Mouse (Mus musculus): ENCODE measurements around the gene Pcbp3. TPM values are rescaled to one million over a fixed set of nuclear protein-coding genes. Genes with fewer than 3 reads are reported as not detected.
"Not testable (repeated sequence)": the region's sequence is repeated elsewhere in the genome, so short reads cannot be mapped to it uniquely, and the experiment has no call there.

Pcbp3 gene
- polyA plus RNA-seq, 1 experiment from 2014 or later, result 45.2 TPM

DNA sequence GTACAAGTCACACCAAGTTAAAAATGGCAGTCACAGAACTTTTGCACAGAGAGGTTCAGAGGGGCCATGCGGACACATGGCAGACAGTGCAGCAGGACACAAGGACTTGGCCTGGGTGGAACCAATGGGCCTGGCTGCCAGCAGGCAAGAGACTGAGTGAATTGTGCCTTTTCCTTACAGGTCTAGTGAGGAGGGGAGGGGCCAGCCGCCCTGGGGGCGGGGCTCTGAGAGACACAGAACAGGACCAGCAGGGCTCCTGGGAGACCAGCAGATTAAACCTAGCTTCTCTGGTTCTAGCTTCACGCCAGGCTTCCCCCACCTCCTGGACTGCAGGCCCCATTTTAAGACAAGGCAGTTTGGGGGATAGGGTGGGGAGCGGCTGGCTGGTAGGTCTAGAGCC lies 190.6 kb downstream of the Pcbp3 start:
- WGBS, result 67% methylated on average over 5 of the region's 5 CpGs
- no peaks in the 10 kb centered on the region for H3K4me1 ChIP-seq (replicated peaks; ENCODE audit: control insufficient read depth, insufficient read depth, low read length)
- no peaks in the 10 kb centered on the region for H3K9me3 ChIP-seq (ENCODE audit: control insufficient read depth, low read length)
- no peaks in the 10 kb centered on the region for H3K27me3 ChIP-seq (ENCODE audit: control insufficient read depth, insufficient read depth, low read length)
- no peak overlapping the region for H3K9ac ChIP-seq
- no peaks in the 10 kb centered on the region for H3K36me3 ChIP-seq (replicated peaks; ENCODE audit: control insufficient read depth, insufficient read depth)
- ATAC-seq (ENCODE audit: low FRiP score), result no peak
- DNase-seq (ENCODE audit: low spot score), result no peak
- no peak overlapping the region for H3K4me2 ChIP-seq (replicated peaks)
- no peak overlapping the region for H3K4me3 ChIP-seq (replicated peaks; ENCODE audit: low read length)
- H3K27ac ChIP-seq, result no peak overlapping the region

DNA sequence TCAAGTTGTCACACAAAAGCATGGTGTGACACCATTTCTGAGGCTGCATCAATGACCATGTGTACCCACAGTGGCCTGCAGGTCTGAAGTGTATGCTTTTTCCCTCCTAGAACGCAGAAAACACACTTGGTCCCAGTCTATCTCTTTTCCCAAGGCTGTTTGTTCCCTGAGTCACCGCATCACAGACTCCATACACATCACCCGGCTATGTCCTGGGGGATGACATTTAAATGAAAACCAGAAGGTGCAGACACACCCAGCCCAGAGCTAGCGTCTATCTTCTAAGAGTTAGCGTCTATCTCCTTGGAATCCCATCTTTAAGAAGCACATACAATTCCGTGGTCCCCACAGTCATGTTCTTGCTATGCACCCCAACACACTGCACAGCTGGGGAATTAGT lies 192.1 kb downstream of the Pcbp3 start:
- ATAC-seq (ENCODE audit: low FRiP score) (no peak), DNase-seq (ENCODE audit: low spot score) (no peak)
- Histone ChIP-seq H3K9me3 (ENCODE audit: control insufficient read depth, low read length) (no peaks in the 10 kb centered on the region), H3K27ac (no peak overlapping the region), H3K4me3 (replicated peaks; ENCODE audit: low read length) (no peak overlapping the region), H3K36me3 (replicated peaks; ENCODE audit: control insufficient read depth, insufficient read depth) (no peaks in the 10 kb centered on the region), H3K9ac (no peak overlapping the region), H3K27me3 (ENCODE audit: control insufficient read depth, insufficient read depth, low read length) (no peaks in the 10 kb centered on the region), H3K4me2 (replicated peaks) (no peak overlapping the region), H3K4me1 (replicated peaks; ENCODE audit: control insufficient read depth, insufficient read depth, low read length) (no peaks in the 10 kb centered on the region)
- 91% methylated on average over 6 of the region's 6 CpGs for WGBS

DNA sequence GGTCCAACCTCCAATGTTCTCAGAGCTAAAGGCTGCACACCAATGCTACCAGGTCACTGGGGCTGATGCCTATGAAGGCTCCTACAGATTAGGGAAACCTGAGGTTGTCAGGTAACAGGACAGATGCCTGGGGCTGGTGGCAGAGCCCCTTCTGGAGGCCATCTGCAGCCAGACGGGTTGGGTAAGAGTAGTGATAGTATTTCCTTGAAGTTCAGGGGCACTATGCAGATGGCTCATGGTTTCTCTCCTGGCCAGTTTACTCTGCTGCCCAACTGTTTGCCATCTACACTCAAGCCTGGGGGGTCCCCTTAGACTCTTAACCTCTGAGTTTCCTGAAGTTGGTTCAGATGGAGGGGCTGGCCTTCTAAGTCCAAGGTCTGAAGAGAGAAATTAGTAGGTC lies 195.5 kb downstream of the Pcbp3 start:
- Histone ChIP-seq H3K9ac (no peak overlapping the region), H3K36me3 (replicated peaks; ENCODE audit: control insufficient read depth, insufficient read depth) (0 out of 2 replicates have a peak, but pooled peaks cover 6% of the 10 kb centered on the region), H3K4me3 (replicated peaks; ENCODE audit: low read length) (no peak overlapping the region), H3K9me3 (ENCODE audit: control insufficient read depth, low read length) (no peaks in the 10 kb centered on the region), H3K27ac (no peak overlapping the region), H3K4me2 (replicated peaks) (no peak overlapping the region), H3K4me1 (replicated peaks; ENCODE audit: control insufficient read depth, insufficient read depth, low read length) (no peaks in the 10 kb centered on the region), H3K27me3 (ENCODE audit: control insufficient read depth, insufficient read depth, low read length) (no peaks in the 10 kb centered on the region)
- 93% methylated on average over 1 of the region's 1 CpGs for WGBS
- no peak for ATAC-seq (ENCODE audit: low FRiP score)
- no peak for DNase-seq (ENCODE audit: low spot score)

DNA sequence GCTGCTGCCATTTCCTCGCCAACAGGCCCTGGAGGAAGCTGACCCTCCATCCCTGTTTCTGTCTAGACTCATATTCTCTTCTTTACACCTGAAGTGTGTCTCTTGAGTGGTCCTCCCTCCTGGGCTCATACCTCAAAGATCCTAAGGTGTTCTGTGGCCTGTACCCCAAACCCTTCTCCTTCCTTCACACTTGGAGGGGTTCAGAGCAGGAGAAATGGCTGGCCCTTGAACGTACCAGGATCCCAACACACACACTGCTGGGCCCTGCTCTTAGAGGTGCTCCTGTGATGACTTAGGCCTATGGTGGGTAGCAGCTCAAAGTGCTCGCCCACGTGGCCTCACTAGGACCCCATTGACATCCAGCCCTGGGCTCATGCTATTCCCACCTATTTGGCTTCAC lies 196.8 kb downstream of the Pcbp3 start:
- Histone ChIP-seq H3K27me3 (ENCODE audit: control insufficient read depth, insufficient read depth, low read length) (no peaks in the 10 kb centered on the region), H3K4me3 (replicated peaks; ENCODE audit: low read length) (no peak overlapping the region), H3K4me1 (replicated peaks; ENCODE audit: control insufficient read depth, insufficient read depth, low read length) (no peaks in the 10 kb centered on the region), H3K9me3 (ENCODE audit: control insufficient read depth, low read length) (no peaks in the 10 kb centered on the region), H3K4me2 (replicated peaks) (no peak overlapping the region), H3K9ac (no peak overlapping the region), H3K36me3 (replicated peaks; ENCODE audit: control insufficient read depth, insufficient read depth) (0 out of 2 replicates have a peak, but pooled peaks cover 6% of the 10 kb centered on the region), H3K27ac (no peak overlapping the region)
- no peak for DNase-seq (ENCODE audit: low spot score)
- ATAC-seq (ENCODE audit: low FRiP score), result no peak
- WGBS, result 93% methylated on average over 4 of the region's 4 CpGs

DNA sequence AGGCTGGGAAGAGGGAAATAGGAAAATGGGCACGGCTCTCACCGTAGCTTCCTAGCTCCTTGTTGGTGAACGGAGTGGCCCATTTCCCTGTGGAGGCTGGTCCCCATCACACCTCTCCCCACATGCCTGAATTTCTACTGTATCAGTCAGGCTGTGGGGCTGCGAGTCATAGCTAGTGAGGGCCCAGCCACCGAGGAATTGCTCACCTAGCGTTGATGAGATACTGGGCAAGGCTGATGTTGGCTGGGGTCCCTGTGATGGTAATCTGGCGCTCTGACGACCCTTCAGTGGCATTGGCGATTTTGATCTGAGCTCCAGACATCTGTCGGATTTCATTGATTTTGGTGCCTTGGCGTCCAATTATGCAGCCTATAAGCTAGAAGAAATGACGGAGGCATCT lies 198.7 kb downstream of the Pcbp3 start:
- DNase-seq (ENCODE audit: low spot score) (no peak), ATAC-seq (ENCODE audit: low FRiP score) (no peak)
- Histone ChIP-seq H3K4me3 (replicated peaks; ENCODE audit: low read length) (no peak overlapping the region), H3K27ac (no peak overlapping the region), H3K9me3 (ENCODE audit: control insufficient read depth, low read length) (no peaks in the 10 kb centered on the region), H3K27me3 (ENCODE audit: control insufficient read depth, insufficient read depth, low read length) (no peaks in the 10 kb centered on the region), H3K9ac (no peak overlapping the region), H3K4me1 (replicated peaks; ENCODE audit: control insufficient read depth, insufficient read depth, low read length) (no peaks in the 10 kb centered on the region), H3K36me3 (replicated peaks; ENCODE audit: control insufficient read depth, insufficient read depth) (0 out of 2 replicates have a peak, but pooled peaks cover 6% of the 10 kb centered on the region), H3K4me2 (replicated peaks) (no peak overlapping the region)
- 92% methylated on average over 12 of the region's 12 CpGs for WGBS

DNA sequence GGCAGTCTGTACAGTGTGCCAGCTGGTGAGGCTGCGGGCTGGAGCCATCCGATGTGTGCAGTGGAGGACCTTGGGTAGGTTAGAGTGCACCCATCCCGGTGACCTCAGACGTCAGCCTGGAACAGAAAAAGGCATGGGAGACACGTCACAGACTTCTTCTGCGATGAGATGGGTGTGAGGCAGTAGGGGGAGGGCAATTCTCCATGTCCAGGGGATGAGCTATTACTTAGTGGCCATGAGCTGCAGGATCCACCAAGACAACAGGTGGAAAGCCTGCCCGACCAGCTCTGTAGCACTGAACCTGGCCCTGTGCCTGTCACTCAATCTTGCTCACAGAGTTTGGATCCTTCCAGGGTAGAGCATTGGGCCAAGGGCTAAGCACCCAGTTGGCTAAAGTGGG lies 199.3 kb downstream of the Pcbp3 start:
- no peak overlapping the region for H3K4me2 ChIP-seq (replicated peaks)
- no peak overlapping the region for H3K4me3 ChIP-seq (replicated peaks; ENCODE audit: low read length)
- 0 out of 2 replicates have a peak, but pooled peaks cover 6% of the 10 kb centered on the region for H3K36me3 ChIP-seq (replicated peaks; ENCODE audit: control insufficient read depth, insufficient read depth)
- no peak overlapping the region for H3K9ac ChIP-seq
- WGBS, result 94% methylated on average over 7 of the region's 7 CpGs
- H3K27me3 ChIP-seq (ENCODE audit: control insufficient read depth, insufficient read depth, low read length), result no peaks in the 10 kb centered on the region
- DNase-seq (ENCODE audit: low spot score), result no peak
- ATAC-seq (ENCODE audit: low FRiP score), result no peak
- H3K9me3 ChIP-seq (ENCODE audit: control insufficient read depth, low read length), result no peaks in the 10 kb centered on the region
- no peak overlapping the region for H3K27ac ChIP-seq
- no peaks in the 10 kb centered on the region for H3K4me1 ChIP-seq (replicated peaks; ENCODE audit: control insufficient read depth, insufficient read depth, low read length)

DNA sequence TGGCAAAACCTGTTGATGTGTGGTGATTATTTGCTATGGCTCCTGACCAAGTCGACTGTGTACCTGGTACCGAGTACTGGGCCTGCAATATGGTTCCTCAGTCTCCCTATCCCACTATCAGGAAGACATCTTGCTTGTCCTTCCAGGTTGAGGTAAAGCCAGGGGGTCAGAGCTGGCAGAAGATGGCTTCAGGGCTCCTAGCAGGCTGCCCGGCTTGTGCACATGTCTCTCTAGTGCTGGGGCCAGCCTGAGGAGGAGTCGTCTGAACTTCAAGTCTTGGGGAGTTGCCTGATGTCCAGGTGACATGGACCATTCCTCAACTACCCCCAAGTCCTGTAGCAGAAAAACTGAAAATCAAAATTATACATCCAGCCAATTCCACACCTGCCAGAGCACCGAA lies 201.8 kb downstream of the Pcbp3 start:
- H3K9ac ChIP-seq, result no peak overlapping the region
- no peaks in the 10 kb centered on the region for H3K4me1 ChIP-seq (replicated peaks; ENCODE audit: control insufficient read depth, insufficient read depth, low read length)
- ATAC-seq (ENCODE audit: low FRiP score) (no peak), DNase-seq (ENCODE audit: low spot score) (no peak)
- no peak overlapping the region for H3K4me3 ChIP-seq (replicated peaks; ENCODE audit: low read length)
- H3K27ac ChIP-seq, result no peak overlapping the region
- H3K4me2 ChIP-seq (replicated peaks), result no peak overlapping the region
- H3K36me3 ChIP-seq (replicated peaks; ENCODE audit: control insufficient read depth, insufficient read depth), result 0 out of 2 replicates have a peak, but pooled peaks cover 6% of the 10 kb centered on the region
- H3K9me3 ChIP-seq (ENCODE audit: control insufficient read depth, low read length), result no peaks in the 10 kb centered on the region
- H3K27me3 ChIP-seq (ENCODE audit: control insufficient read depth, insufficient read depth, low read length), result no peaks in the 10 kb centered on the region
- 95% methylated on average over 5 of the region's 5 CpGs for WGBS

DNA sequence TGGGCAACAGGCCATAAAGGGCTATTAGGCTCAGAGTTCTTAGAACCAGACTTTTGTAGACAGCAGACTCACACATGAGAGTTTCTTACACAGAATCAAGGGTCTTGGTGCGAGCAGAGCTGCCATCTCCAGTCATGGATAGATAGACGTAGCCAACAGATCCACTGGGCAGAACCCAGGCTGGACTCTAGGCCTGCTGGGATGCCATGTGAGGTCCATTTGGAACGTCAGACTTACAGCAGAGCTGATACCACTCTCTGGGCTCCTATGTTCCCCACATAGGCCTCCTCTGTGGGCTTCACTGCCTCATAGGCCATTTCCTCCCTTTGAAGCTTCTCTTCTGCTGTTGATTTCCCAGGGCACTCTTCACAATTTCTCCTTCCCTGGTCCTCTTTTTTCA lies 208.0 kb downstream of the Pcbp3 start:
- no peaks in the 10 kb centered on the region for H3K36me3 ChIP-seq (replicated peaks; ENCODE audit: control insufficient read depth, insufficient read depth)
- no peak for ATAC-seq (ENCODE audit: low FRiP score)
- 86% methylated on average over 3 of the region's 3 CpGs for WGBS
- H3K9ac ChIP-seq, result no peak overlapping the region
- no peaks in the 10 kb centered on the region for H3K4me1 ChIP-seq (replicated peaks; ENCODE audit: control insufficient read depth, insufficient read depth, low read length)
- H3K4me3 ChIP-seq (replicated peaks; ENCODE audit: low read length), result no peak overlapping the region
- H3K9me3 ChIP-seq (ENCODE audit: control insufficient read depth, low read length), result peaks cover under 1% of the 10 kb centered on the region; the same call in 1 of the 2 replicates
- no peaks in the 10 kb centered on the region for H3K27me3 ChIP-seq (ENCODE audit: control insufficient read depth, insufficient read depth, low read length)
- H3K4me2 ChIP-seq (replicated peaks), result no peak overlapping the region
- no peak for DNase-seq (ENCODE audit: low spot score)
- no peak overlapping the region for H3K27ac ChIP-seq

DNA sequence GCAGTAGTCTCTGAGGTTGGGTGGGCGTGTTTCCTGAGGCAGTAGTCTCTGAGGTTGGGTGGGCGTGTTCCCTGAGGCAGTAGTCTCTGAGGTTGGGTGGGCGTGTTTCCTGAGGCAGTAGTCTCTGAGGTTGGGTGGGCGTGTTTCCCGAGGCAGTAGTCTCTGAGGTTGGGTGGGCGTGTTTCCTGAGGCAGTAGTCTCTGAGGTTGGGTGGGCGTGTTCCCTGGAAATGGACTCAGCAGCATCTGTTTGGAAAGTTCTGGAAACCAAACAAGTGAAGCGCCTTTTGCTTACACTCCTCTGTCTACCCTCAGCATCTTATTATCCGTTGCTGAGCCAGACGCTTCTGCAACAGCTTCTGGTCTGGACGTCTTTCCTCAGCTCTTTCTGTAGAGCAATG lies 217.4 kb downstream of the Pcbp3 start:
- not testable (repeated sequence) for ATAC-seq (ENCODE audit: low FRiP score)

DNA sequence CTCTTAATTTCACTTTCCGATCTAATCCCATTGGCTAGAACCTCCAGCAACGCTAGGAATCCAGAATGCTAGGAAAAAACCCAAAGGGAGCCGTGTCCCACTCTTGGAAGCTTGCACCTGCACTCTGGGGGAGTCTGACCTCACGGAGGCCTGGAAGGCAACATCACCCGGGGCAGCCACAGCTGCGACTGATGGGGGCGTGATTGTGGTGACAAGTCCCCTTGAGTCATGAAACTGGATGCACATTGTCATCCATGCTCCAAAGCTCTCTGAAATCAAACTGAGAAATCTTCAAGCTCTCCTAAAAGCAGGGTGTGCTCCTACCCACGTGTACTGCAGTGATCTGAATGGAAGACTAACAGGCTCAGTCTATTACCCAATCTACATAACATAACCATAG lies 224.9 kb downstream of the Pcbp3 start:
- Histone ChIP-seq H3K27me3 (ENCODE audit: control insufficient read depth, insufficient read depth, low read length) (no peaks in the 10 kb centered on the region), H3K4me2 (replicated peaks) (no peak overlapping the region), H3K9me3 (ENCODE audit: control insufficient read depth, low read length) (no peaks in the 10 kb centered on the region), H3K36me3 (replicated peaks; ENCODE audit: control insufficient read depth, insufficient read depth) (no peaks in the 10 kb centered on the region), H3K4me3 (replicated peaks; ENCODE audit: low read length) (no peak overlapping the region), H3K27ac (no peak overlapping the region), H3K9ac (no peak overlapping the region), H3K4me1 (replicated peaks; ENCODE audit: control insufficient read depth, insufficient read depth, low read length) (peaks cover 13% of the 10 kb centered on the region)
- ATAC-seq (ENCODE audit: low FRiP score), result no peak
- WGBS, result 71% methylated on average over 8 of the region's 8 CpGs
- no peak for DNase-seq (ENCODE audit: low spot score)

More for the DNA sequence above, 217.4 kb downstream of the Pcbp3 start:
- not testable (repeated sequence) for H3K4me3 ChIP-seq (replicated peaks; ENCODE audit: low read length); H3K27ac ChIP-seq; H3K9ac ChIP-seq; H3K4me1 ChIP-seq (replicated peaks; ENCODE audit: control insufficient read depth, insufficient read depth, low read length); DNase-seq (ENCODE audit: low spot score); H3K36me3 ChIP-seq (replicated peaks; ENCODE audit: control insufficient read depth, insufficient read depth); H3K4me2 ChIP-seq (replicated peaks); H3K27me3 ChIP-seq (ENCODE audit: control insufficient read depth, insufficient read depth, low read length)
- H3K9me3 ChIP-seq (ENCODE audit: control insufficient read depth, low read length), result peaks cover 10% of the 10 kb centered on the region; the same call in 1 of the 2 replicates
- 65% methylated on average over 11 of the region's 11 CpGs for WGBS
